Mouse (Mus musculus) layer of hippocampus, adult 8-10 months (tissue): ENCODE measurements at regions not wholly inside any gene's neighbourhood (a gene's known extent, or its start where the extent isn't known, plus 50 kb on each side); places are given as distances from the start of the nearest gene placed in this dataset.
"Not testable (repeated sequence)": the region's sequence is repeated elsewhere in the genome, so short reads cannot be mapped to it uniquely, and the experiment has no call there.

Experiments used
- DNase-seq, 2 experiments: peaks; one replicate each; pipeline ENCODE4 v3.0.0; 2022; ENCODE audit warnings: low spot score in 2 of 2

GRCm38 (mm10) chr9:98091105-98091504, 58.1 kb upstream of the Clstn2 start:
- DNase-seq, result no peak

- DNase-seq, result no peak
Measured at GRCm38 (mm10) chr9:98095064-98095790, 62.2 kb upstream of the Clstn2 start.

DNA sequence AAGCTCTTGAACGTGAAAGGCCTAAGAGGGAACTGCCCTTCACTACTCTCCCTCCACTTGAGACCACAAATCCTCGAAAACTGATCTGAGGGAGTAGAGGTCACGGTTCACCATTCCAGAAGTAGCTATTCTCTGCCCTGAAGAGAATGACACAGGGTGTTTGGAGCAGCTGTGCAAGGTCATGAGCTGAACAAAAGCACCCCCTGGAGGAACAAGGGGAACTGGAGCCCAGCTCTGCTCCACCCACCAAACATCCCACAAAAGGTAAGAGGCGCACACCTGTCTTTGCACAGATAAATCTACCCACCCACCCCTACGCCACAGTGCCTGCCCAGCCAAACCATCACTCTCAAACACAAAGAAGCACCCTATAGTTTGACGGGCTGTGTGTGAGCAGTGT, 90.4 kb upstream of the Clstn2 start:
- no peak for DNase-seq

DNA sequence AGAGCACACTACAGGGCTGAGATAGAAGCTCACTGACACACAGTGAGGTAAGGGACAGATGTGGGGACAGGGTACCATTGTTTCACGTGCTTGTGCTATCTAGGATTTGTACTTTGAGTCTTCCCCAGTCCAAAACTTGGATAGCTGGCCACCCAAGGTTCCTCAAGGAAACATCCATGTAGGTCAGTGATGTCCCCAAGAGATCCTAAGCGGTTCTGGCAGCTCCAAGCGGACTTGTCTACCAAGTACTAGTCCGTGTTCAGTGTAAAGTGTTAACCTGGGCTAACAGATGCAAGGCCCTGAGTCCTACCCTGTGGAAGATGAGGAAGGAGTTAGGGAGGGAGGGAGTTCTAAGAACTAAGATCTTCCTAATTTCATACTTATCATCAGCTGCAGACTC, 96.6 kb upstream of the Clstn2 start:
- DNase-seq, result no peak

DNA sequence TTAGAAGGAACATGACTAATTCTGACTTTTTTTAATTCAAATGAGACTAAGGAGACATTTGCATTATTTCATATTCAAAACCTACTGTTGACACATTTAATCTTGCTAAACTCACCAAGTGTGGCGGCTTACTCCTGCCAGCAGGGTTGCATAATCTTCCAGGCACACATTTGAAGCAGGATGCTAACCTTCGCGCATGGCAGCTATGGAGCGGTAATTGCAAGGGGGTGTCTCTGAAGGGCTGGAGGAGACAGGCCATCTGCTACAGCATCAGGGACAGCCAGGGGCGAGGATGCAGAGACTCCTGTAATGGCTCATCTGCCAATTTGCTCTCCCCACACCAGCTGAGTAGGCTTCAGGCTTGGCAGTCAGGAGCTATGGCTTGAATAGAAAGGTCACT, 97.9 kb upstream of the Clstn2 start:
- DNase-seq, result peak; percentile 83 to 88

- no peak for DNase-seq
Measured at GRCm38 (mm10) chr9:98140546-98140945, 107.6 kb upstream of the Clstn2 start.

- DNase-seq, result no peak
Measured at GRCm38 (mm10) chr9:98142121-98142520, 109.1 kb upstream of the Clstn2 start.

- DNase-seq, result no peak
Measured at GRCm38 (mm10) chr9:98146901-98147300, 113.9 kb upstream of the Clstn2 start.

- DNase-seq, result peak; percentile 31 to 32
Measured at GRCm38 (mm10) chr9:98158421-98158820, 125.4 kb upstream of the Clstn2 start.

DNA sequence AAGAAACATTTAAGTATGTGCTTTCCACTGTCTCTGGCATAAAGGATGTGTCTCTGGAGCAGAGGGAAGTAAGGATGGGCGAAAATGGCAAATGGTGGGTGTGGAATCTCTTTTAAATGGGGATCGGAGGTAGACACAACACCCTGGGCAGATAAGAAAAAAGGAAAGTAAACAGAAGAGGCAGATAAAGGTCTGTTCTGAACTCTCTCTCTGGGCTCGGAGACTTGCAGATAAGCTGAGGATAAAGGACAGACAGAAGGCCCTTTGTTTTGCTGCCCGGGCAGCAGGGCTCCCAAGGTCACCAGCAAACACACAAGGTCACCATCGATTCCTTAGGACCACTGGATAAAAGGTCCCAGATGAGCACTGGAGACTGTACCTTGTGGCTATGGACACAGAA, 122.7 kb upstream of the Nmnat3 start:
- no peak for DNase-seq

- no peak for DNase-seq
Measured at GRCm38 (mm10) chr9:98174056-98174455, 113.2 kb upstream of the Nmnat3 start.

- no peak for DNase-seq
Measured at GRCm38 (mm10) chr9:98176701-98177380, 110.4 kb upstream of the Nmnat3 start.

DNA sequence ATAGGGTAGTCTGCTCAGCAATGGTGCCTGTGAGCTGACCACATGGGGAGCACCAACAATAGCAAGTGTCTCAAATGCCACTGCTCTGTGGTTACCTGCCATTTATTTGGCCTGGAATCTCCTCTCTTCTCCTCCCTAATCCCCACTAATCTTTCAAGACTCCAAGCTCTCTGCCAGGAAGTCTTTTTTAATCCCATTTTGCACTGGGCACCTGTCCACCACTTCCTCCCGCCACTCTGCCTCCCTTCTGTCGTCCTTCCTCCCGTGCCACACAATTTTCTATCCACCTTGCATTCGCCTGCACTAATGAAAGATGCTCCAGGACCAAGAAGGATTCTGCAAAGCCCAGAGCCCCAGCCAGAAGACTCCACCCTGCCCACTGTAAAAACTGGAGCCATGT, 106.5 kb upstream of the Nmnat3 start:
- DNase-seq, result no peak

DNA sequence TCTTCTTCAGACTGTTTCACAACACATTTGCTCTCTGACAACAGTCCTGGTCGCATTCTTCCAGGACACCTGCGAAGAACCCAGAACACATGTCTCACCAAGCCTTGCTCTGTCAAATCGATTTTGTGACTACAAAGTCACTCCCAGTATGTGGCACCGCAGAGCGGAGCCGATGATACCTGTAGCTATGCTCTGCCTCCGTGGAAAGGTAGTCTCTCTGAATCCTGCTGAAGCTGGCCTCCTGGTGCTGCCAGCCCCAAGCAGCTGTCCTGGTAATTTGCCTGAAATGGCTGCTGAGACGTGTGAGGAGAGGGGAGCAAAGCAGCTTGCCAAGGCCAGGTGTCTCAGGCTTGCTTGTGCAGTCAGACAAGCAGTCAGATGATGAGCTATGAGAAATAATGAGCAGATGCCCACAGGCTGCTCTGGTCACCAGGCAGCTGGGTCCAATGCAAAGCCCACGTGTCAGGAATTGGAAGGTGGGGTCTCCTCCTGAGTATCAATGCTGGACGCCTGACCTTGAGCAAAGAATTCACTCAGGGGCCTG, 100.4 kb upstream of the Nmnat3 start:
- no peak for DNase-seq

DNA sequence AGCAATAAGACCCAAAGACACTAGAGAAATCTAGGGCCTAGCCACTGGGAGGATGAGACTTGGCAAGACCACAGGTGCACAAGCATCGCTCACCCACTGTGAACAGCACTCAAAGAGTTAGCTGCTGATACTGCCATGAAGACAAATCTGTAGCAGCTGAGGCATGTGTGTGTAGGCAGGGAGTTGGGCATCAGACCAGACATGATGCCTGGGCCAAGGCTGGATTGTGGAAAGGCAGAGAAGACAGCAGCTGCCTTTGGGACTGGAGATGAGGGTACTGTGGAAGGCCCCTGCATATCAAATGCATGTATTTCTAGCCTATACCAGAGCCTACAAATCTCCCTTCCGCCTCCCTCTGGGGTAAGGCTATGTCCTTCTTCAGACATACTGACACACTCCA, 92.9 kb upstream of the Nmnat3 start:
- peak; percentile 84 to 86 for DNase-seq

DNA sequence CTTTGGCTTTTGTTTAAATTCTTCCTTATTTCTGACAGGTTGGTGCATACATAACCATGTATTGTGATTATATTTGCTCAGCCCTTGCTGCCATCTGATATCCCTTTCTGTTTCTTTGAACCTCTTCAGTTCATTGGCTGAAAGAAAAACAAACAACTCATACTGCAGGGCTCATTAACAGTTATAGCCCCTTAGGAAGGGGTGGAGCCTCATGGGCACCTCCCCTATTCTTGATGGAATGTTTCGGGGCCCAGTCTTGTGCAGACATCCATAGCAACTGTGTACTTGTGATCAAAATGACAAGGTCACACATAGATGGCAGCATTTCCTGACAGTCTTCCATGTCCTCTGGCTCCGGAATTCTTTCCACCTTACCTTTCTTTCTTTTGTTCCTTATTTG, 68.4 kb upstream of the Nmnat3 start:
- no peak for DNase-seq

DNA sequence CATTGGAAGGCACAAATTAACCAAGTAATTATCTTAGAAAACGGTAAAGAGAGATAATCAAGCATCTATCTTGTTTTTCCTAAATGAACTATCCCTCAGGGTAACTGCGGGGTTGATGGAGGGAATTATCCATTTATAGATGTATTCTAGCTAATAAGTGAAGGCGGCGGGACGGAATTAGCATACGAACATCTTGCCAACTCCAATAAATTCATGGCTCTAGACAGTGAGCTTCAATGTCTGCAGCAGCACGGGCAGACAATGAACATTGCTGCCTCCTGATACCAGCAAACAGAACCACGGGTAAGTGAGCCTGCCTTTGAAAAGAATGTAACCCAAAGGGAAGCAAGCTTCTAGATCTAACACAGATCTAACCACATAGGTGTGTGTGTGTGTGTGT, 66.9 kb upstream of the Nmnat3 start:
- no peak for DNase-seq

GRCm38 (mm10) chr9:98221766-98222165, 65.5 kb upstream of the Nmnat3 start:
- peak in 1 of 2 experiments; percentile 17 for DNase-seq

GRCm38 (mm10) chr9:98228226-98228625, 59.0 kb upstream of the Nmnat3 start:
- DNase-seq, result no peak

DNA sequence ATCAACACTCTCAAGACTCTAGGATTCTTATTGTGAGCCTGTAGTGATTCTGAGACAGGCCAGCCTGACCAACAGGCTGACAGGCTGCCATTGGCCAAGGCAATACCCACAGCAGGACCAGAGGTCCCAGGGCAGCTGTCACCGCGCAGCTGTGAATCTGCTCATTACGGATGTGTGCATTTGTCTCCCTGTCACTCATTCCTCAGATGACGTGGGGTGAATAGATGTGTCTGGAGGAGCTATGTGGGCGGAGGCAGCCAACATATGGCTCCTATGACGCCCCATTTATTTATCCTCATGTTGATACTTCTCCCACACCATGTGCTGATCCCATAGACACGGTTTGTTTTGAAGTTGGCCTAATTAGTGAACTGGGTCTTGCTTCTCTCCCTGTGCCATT, 58.3 kb upstream of the Nmnat3 start:
- no peak for DNase-seq

DNA sequence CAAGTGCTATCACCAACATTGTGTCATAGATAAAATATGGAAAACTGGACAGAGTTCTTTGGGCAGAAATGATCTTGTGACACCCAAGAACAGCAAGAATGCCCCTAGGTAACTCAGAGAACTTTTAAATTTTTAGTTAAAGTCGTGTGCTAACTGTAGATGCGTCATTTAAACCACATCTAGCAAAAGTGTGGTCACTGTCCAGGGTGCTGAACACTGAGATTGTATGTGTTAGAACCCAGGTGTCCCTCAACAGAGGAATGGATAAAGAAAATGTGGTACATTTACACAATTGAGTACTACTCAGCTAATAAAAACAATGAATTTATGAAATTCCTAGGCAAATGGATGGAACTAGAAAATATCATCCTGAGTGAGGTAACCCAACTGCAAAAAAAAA, 52.5 kb upstream of the Nmnat3 start:
- not testable (repeated sequence) for DNase-seq
